Mouse (Mus musculus) liver, embryonic 13.5 days (tissue): ENCODE data around the gene Cops9. TPM values are rescaled to one million over a fixed set of nuclear protein-coding genes. Genes with fewer than 3 reads are reported as not detected.

ENCODE experiments used
- ATAC-seq: fragments of 200-750 bp; cut with Nextera tagmentation; 2 replicates; pipeline ENCODE4 v1.8.0; 2017; ENCODE audit warnings: low read depth, mild to moderate bottlenecking, moderate number of reproducible peaks, moderate library complexity
- DNase-seq: peaks from one replicate; pipeline ENCODE4 v3.0.0; 2022
- H3K27ac ChIP-seq: fragments of 300-500 bp; sonication (generic); 2 replicates; pipeline ENCODE4 v1.5.1; 2015; ENCODE audit warnings: moderate library complexity, mild to moderate bottlenecking, inconsistent platforms
- H3K27me3 ChIP-seq: fragments of 300-500 bp; sonication (generic); 2 replicates; pipeline ENCODE4 v1.6.1; 2015; ENCODE audit warnings: mild to moderate bottlenecking, inconsistent platforms
- H3K36me3 ChIP-seq: fragments of 300-500 bp; sonication (generic); 2 replicates; pipeline ENCODE4 v1.6.1; 2015; ENCODE audit warnings: mild to moderate bottlenecking, inconsistent platforms
- H3K4me1 ChIP-seq: fragments of 300-500 bp; sonication (generic); replicated peaks from 2 replicates; pipeline ENCODE4 v1.6.1; 2015; ENCODE audit warnings: inconsistent platforms
- H3K4me2 ChIP-seq: fragments of 300-500 bp; sonication (generic); 2 replicates; pipeline ENCODE4 v1.6.1; 2015; ENCODE audit warnings: inconsistent platforms, mild to moderate bottlenecking, moderate library complexity
- H3K4me3 ChIP-seq: fragments of 300-500 bp; sonication (generic); replicated peaks from 2 replicates; pipeline ENCODE4 v1.5.1; 2015; ENCODE audit warnings: mild to moderate bottlenecking, inconsistent platforms
- H3K9ac ChIP-seq: fragments of 300-500 bp; sonication (generic); 2 replicates; pipeline ENCODE4 v1.6.1; 2015; ENCODE audit warnings: mild to moderate bottlenecking, inconsistent platforms
- H3K9me3 ChIP-seq: fragments of 300-500 bp; sonication (generic); replicated peaks from 2 replicates; pipeline ENCODE4 v1.6.1; 2016; ENCODE audit warnings: inconsistent platforms
- WGBS: fragments of 180-500 bp; shearing (Covaris S2); methylation state at CpG from one replicate; pipeline ENCODE4 v1.1.7; 2015; ENCODE audit not compliant: insufficient replicate concordance; 5-methylcytosine and 5-hydroxymethylcytosine counted together
- polyA plus RNA-seq: library from polyadenylated mRNA; unstranded; fragments of >200 nt; fragmentation: Nextera tagmentation; extraction: Ambion mirVana; gene quantifications from 2 replicates; pipeline ENCODE4 v1.2.1, GENCODE M21; 2015

The Cops9 gene
- polyA plus RNA-seq = 204 and 226 TPM in 2 replicates

DNA sequence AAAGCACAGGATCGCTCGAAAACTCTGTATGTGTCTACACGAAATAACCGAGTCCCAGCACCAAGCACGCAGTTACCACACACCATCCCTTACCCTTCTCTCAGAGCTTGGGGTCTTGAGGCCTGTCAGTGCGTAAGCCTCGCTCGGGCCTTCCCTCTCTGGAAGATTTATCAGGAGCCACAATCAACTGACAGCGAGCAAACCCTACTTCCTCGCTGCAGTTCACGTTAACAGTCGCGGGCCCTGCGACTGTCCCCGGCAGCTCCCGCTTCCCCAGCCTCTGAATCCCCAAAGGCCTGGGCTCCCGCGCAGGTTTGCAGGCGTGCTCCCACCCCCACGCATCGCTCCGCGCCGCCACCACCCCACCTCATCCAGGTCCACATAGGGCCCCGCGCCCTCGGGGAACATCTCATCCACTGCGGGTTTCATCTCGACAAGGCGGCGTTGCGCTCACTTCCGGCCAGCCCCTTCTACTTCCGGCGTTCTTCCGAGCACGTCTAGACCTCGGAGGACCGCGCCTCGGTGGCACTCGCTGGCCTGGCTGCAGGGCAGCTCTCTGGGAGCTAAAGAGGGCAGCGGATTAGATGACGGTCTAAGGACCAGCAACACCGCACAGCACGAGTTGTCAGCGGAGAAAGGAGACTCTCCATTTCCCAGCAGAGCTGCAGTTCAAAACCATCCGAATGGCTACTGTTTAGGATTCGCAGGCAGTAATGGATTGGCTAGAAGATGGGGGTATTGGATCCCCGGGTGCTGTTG lies at the start of gene Cops9:
TSS of gene Cops9 (minus strand) at position 472 of the 759 bp plus-strand sequence.
- ATAC-seq (peak; percentile 90), DNase-seq (peak; percentile 81)
- 2% methylated on average over 50 of the region's 50 CpGs for WGBS
- Histone ChIP-seq H3K4me2 (peak within 1 kb of the TSS; percentile 75), H3K4me3 (peak within 1 kb of the TSS; percentile 86), H3K27me3 (no peaks in the 10 kb centered on the region), H3K9me3 (no peaks in the 10 kb centered on the region), H3K27ac (peak within 1 kb of the TSS; percentile 48; the same call in 1 of the 2 replicates), H3K4me1 (peaks cover 27% of the 10 kb centered on the region), H3K36me3 (peaks cover 29% of the 10 kb centered on the region), H3K9ac (peak within 1 kb of the TSS; percentile 87)

DNA sequence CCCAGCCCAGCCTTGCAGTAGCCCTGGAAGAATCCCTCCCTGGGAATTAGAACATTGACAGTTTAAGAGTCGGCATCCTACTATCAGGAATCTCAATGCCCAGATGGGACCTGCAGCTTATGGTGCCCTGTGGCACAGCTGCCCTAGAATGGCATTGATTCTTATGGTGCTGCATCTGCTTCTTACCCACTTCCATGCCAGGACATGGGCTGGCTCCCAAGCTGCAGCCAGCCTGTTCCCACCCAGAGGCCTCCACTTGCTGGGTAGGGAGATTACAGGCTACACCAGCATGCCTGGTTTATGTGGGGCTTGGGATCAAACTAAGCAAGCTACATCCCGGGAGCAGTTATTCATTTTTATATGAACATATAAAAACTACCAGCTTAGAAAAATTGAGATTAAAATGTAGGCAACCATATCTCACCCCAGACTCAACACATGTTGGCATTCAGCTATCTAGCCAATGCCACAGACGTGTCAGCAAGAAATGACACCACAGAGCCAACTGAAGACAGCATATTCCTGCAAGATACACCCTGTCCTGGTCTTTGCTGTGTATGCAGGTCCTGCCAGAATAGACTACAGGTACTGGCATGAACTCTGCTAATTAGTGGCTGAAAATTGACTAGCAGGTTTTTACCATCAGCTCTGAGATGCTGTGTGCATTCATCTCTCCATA lies 49.5 kb upstream of the Cops9 start:
- H3K9me3 ChIP-seq = no peaks in the 10 kb centered on the region
- H3K4me3 ChIP-seq = no peak overlapping the region
- H3K27me3 ChIP-seq = no peaks in the 10 kb centered on the region
- H3K4me1 ChIP-seq = no peaks in the 10 kb centered on the region
- H3K4me2 ChIP-seq = no peak overlapping the region
- DNase-seq (no peak), ATAC-seq (no peak)
- no peak overlapping the region for H3K9ac ChIP-seq
- H3K27ac ChIP-seq = no peak overlapping the region
- WGBS = 60% methylated on average over 3 of the region's 3 CpGs
- no peaks in the 10 kb centered on the region for H3K36me3 ChIP-seq

DNA sequence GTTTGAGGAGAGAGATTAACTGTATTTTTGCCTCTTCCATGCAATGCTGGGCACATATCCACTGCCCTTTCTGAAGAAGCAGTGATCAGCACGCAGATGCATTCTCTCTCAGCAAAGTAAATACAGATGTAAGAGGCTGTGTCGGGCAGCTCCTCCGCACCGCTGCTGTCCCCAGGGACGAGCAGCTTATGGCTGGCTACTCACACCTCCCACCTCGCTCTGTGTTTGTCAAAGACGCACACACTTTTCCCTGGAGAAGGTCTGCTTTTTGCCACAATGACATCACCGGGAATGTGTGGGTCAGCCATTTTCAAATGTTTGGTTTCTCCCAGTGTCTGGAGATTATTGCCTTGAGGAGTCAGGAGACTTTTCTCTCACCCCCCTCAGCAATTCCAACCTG lies 45.2 kb upstream of the Cops9 start:
- no peak overlapping the region for H3K27ac ChIP-seq
- no peaks in the 10 kb centered on the region for H3K4me1 ChIP-seq
- no peaks in the 10 kb centered on the region for H3K36me3 ChIP-seq
- no peak for DNase-seq
- no peaks in the 10 kb centered on the region for H3K27me3 ChIP-seq
- 70% methylated on average over 8 of the region's 8 CpGs for WGBS
- no peak overlapping the region for H3K9ac ChIP-seq
- H3K4me3 ChIP-seq = no peak overlapping the region
- no peak overlapping the region for H3K4me2 ChIP-seq
- no peaks in the 10 kb centered on the region for H3K9me3 ChIP-seq
- ATAC-seq = no peak

DNA sequence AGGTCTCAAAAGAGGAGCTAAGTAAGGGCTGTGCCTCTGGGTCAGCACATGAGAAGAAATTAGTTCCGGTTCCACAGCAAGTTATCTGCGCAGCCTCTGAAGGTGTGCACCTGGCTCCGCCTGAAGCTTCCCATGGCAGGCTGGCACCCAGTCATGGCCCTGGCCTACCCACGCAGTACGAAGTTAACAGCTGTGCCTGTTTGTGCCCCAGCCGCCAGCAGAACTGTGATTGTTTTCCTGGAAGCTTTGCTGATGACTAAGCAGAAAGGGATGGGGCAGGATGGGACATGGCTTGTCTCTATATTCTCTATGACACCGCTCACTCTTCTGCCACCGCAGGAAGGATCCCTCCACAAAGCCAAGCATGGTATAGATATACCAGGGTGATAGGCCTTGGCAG lies 41.4 kb upstream of the Cops9 start:
- Histone ChIP-seq H3K27ac (no peak overlapping the region), H3K4me1 (no peaks in the 10 kb centered on the region), H3K9me3 (no peaks in the 10 kb centered on the region), H3K4me3 (no peak overlapping the region), H3K9ac (no peak overlapping the region), H3K36me3 (no peaks in the 10 kb centered on the region), H3K4me2 (no peak overlapping the region), H3K27me3 (no peaks in the 10 kb centered on the region)
- DNase-seq (no peak), ATAC-seq (no peak)
- WGBS = 70% methylated on average over 8 of the region's 8 CpGs

DNA sequence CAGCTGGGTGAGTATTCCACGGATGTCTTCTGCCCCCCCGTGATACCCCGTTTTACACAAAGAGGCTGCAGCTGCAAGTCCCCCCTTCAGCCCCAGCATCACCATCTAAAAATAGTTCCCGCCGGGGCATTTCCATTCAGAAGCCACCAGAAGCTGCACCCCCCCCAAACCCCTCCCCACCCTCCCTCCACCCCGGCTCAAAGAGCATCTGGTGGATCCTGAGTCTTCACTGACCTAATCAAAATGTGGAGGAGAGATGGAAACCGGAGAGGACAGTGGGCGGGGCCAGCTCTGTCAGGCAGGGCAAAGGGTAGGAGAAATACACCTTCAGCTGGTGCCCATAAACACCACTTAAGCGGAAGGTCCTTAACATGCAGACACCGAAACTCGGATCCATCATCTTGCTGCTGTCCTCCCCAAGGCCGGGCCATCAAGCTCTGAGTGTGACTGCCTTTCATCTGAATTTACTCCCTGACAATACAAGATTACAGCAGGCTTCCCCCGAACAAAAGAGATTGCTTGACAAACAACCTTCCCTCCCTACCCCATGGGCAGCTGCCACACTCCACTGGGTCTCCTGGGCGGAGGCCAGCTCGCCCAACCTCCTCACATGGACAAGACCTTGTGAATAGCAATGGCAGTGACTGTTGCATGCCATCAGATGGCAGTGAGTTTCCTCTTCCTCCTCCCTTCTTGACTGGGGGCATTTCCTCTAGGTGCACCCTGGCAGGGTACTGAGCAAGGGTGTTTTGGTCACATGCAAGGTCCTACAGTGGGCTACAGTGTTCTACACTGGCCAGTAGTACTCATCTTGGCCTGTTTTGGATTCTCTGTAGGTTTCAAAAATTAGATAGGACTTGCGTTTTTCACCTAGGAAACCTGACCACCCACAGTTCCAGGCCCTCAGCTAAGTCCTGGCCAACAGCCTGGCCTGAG lies 39.2 kb upstream of the Cops9 start:
- Histone ChIP-seq H3K4me2 (no peak overlapping the region), H3K27ac (no peak overlapping the region), H3K9me3 (no peaks in the 10 kb centered on the region), H3K27me3 (no peaks in the 10 kb centered on the region), H3K4me1 (no peaks in the 10 kb centered on the region), H3K36me3 (no peaks in the 10 kb centered on the region), H3K9ac (no peak overlapping the region), H3K4me3 (no peak overlapping the region)
- 51% methylated on average over 16 of the region's 16 CpGs for WGBS
- no peak for DNase-seq
- no peak for ATAC-seq

DNA sequence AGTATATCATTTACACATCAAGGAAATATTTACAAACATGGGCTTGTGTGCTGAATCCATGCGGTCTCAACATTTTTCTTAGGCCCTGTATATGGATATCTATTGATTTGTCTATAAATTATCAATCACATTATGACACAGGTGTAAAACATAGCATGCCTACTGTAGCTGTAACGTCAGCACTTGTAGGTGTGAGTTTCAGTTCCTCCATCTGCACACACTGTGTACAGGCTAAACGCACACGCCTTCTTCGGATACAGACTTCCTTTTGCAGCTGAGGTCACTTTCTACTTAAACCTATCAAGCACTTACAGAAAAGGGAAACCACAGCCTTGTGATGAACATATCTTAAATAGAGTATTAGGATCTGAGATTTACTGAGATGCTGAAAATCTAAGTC lies 37.0 kb upstream of the Cops9 start:
- Histone ChIP-seq H3K4me1 (no peaks in the 10 kb centered on the region), H3K9me3 (no peaks in the 10 kb centered on the region), H3K9ac (no peak overlapping the region), H3K36me3 (no peaks in the 10 kb centered on the region), H3K4me3 (no peak overlapping the region), H3K4me2 (no peak overlapping the region), H3K27ac (no peak overlapping the region), H3K27me3 (no peaks in the 10 kb centered on the region)
- ATAC-seq (no peak), DNase-seq (no peak)
- WGBS = 43% methylated on average over 5 of the region's 5 CpGs

DNA sequence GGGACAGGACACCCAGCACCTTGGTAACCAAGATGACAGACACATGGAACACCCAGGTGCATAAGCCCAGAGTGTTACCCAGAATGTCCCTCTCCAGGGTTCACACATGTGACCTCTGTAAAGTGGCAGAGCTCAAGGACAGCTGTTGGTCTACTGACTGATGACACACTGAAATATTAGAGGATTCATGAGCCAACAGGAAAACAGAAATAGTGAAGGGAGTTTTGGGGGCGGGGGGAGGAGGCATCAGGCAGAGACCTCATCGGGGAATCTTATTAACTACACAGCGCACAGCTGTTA lies 34.8 kb upstream of the Cops9 start:
- DNase-seq (no peak), ATAC-seq (no peak)
- WGBS = 65% methylated on average over 3 of the region's 3 CpGs
- no peaks in the 10 kb centered on the region for H3K4me1 ChIP-seq
- H3K9ac ChIP-seq = no peak overlapping the region
- H3K27ac ChIP-seq = no peak overlapping the region; the same call in 1 of the 2 replicates
- no peaks in the 10 kb centered on the region for H3K27me3 ChIP-seq
- no peak overlapping the region for H3K4me2 ChIP-seq
- H3K9me3 ChIP-seq = no peaks in the 10 kb centered on the region
- H3K4me3 ChIP-seq = no peak overlapping the region
- H3K36me3 ChIP-seq = no peaks in the 10 kb centered on the region

DNA sequence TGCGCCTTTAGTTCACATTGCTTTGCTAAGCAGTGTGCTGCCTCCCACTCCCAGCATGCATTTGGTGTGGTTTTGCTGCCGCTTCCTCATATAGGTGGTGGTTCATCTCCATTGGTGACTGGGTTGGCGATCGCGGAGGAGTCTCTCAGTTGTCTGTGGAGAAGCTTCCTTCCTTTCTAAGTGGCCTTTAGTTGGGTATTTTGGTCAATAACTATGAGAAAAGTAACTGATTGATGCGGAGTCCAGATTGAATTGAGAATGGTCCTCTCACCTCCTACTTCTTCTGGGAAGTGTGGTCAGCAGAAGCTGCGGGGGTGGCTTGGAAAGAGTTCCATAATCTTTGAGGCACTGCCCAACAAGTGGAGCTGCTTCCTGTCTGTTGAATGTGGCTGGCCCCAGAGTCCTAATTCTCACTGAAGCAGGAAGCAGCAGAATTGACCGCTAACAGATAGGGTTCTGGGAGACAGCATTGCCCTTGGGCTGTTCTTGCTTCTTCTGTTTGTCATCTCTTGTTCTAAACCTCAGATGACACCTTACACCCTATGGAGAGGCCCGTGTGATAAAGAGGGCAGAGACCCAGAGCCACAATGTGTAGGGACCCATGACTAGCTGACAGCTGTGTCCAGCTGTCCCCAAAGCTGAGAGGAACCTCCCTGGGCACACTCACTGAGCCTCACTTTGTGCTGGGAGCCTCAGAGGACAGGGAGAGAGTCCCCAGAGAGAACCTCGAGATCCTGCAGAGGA lies 34.3 kb upstream of the Cops9 start:
- no peak for DNase-seq
- 16% methylated on average over 10 of the region's 10 CpGs for WGBS

DNA sequence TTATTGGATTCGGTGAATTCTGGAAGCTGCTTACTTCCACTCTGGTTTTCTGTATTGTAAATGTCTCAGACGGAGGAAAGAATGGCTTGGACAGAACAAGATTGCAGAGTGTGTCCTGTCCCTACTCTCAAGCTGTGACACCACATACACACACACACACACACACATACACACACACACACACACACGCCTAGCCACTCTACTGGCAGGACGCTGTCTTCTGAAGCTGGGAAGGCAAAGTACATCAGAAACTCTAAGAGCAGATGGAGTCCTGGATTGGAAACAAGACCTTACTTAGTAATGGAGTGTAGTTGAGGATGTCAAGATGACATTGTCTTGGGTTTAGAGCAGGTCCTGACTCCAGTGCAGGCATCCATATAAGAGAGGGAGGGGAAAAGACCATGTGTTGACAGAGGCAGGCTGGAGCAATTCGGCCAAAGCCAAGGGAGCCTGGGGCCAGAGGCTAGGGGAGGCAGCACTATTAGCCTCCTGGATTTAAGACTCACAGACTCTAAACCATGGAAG lies 31.5 kb upstream of the Cops9 start:
- no peak overlapping the region for H3K9ac ChIP-seq
- ATAC-seq = no peak
- no peaks in the 10 kb centered on the region for H3K27me3 ChIP-seq
- H3K36me3 ChIP-seq = no peaks in the 10 kb centered on the region
- H3K4me3 ChIP-seq = no peak overlapping the region
- 63% methylated on average over 5 of the region's 5 CpGs for WGBS
- H3K4me1 ChIP-seq = no peaks in the 10 kb centered on the region
- DNase-seq = no peak
- no peak overlapping the region for H3K27ac ChIP-seq
- no peak overlapping the region for H3K4me2 ChIP-seq
- H3K9me3 ChIP-seq = no peaks in the 10 kb centered on the region

More for the DNA sequence above, 34.3 kb upstream of the Cops9 start:
- no peaks in the 10 kb centered on the region for H3K4me1 ChIP-seq
- no peak overlapping the region for H3K4me3 ChIP-seq
- no peaks in the 10 kb centered on the region for H3K27me3 ChIP-seq
- no peak overlapping the region for H3K9ac ChIP-seq
- peak overlapping the region; percentile 13; the same call in 1 of the 2 replicates for H3K27ac ChIP-seq
- no peaks in the 10 kb centered on the region for H3K36me3 ChIP-seq
- no peak overlapping the region for H3K4me2 ChIP-seq
- no peaks in the 10 kb centered on the region for H3K9me3 ChIP-seq
- ATAC-seq = no peak

DNA sequence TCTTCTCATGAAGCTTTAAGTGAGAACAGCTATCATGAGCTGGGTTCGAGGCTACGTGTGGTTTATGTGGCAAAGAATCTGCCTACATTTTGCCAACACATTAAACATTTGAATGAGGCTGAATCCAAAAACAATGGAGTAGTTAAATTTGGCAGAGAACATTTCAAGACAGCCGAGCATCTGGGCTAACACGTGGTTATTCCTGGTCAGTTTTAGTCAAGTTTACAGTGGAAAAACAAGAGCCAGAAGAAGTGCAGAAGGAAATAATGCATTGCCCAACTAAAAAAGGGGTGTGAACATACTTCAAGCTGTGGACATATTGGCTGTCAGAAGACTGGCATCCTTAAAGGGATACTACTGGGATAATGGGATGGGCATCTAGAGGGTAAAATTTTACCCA lies 29.5 kb upstream of the Cops9 start:
- H3K9me3 ChIP-seq = no peaks in the 10 kb centered on the region
- no peak overlapping the region for H3K4me3 ChIP-seq
- WGBS = 59% methylated on average over 4 of the region's 4 CpGs

More for the DNA sequence above, 29.5 kb upstream of the Cops9 start:
- no peak overlapping the region for H3K27ac ChIP-seq
- no peaks in the 10 kb centered on the region for H3K36me3 ChIP-seq
- H3K4me1 ChIP-seq = no peaks in the 10 kb centered on the region
- DNase-seq (no peak), ATAC-seq (no peak)
- H3K27me3 ChIP-seq = no peaks in the 10 kb centered on the region
- no peak overlapping the region for H3K4me2 ChIP-seq
- H3K9ac ChIP-seq = no peak overlapping the region
